Mouse (Mus musculus): ENCODE results near the gene Hecw2.

DNA sequence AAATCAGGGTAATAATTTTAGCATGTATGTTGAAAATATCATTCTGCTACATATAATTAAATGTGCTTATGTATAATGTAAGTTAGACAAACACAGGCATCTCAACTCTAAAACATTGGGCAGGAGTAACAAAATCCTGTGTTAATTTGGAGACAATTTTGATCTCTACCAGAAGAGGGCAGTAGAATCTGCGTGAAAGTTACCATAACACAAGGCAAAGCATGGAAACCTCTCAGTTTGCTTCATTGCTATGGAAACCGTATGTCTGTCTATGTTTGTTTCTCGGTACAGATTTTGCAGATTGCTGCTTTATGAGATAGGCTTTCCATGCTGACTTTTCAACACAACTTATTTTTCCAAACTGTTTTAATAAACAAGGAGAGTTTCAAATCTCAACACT is 285.9 kb downstream of the Hecw2 start:
- TF ChIP-seq CTCF (conservative IDR thresholded peaks at IDR 0.05; ENCODE audit: insufficient read depth, insufficient read length, low read depth, low read length) (0 out of 2 replicates have a peak, but pooled peaks have one; percentile 10), POLR2A (IDR thresholded peaks at IDR 0.05; ENCODE audit: low read depth, low read length) (no peak)

Data from kidney, adult 2 months (tissue).